Mouse (Mus musculus): ENCODE data around the gene Fkbp5.

GRCm38 (mm10) chr17:28506895-28507294 is 10.4 kb downstream of the Fkbp5 start:
- TF ChIP-seq CTCF (IDR thresholded peaks at IDR 0.05; ENCODE audit: control insufficient read depth, insufficient read depth, low read length), result no peak
- TF ChIP-seq POLR2A (IDR thresholded peaks at IDR 0.05; ENCODE audit: borderline replicate concordance, control insufficient read depth, low read depth, low read length), result no peak
